Mouse (Mus musculus): ENCODE measurements around the gene Gm16253.

Gene Gm16253

GRCm38 (mm10) chr3:96557694-96558093 is 19.1 kb upstream of the Gm16253 start, which contains the start of gene Txnip:
Gene Txnip (plus strand): TSS chr3:96557957.
- DNase-seq (ENCODE audit: low read depth, low spot score) = peak; percentile 98

- DNase-seq (ENCODE audit: low read depth, low spot score) = no peak
Measured at GRCm38 (mm10) chr3:96558159-96558558, 18.6 kb upstream of the Gm16253 start.

- no peak for DNase-seq (ENCODE audit: low read depth, low spot score)
Measured at GRCm38 (mm10) chr3:96558668-96559196, 18.1 kb upstream of the Gm16253 start.

GRCm38 (mm10) chr3:96559398-96559910 is 17.3 kb upstream of the Gm16253 start:
- no peak for DNase-seq (ENCODE audit: low read depth, low spot score)

GRCm38 (mm10) chr3:96559911-96560850 is 16.6 kb upstream of the Gm16253 start:
- no peak for DNase-seq (ENCODE audit: low read depth, low spot score)

- DNase-seq (ENCODE audit: low read depth, low spot score) = no peak
Measured at GRCm38 (mm10) chr3:96560881-96561668, 15.7 kb upstream of the Gm16253 start.

GRCm38 (mm10) chr3:96561946-96562681 is 14.7 kb upstream of the Gm16253 start:
- no peak for DNase-seq (ENCODE audit: low read depth, low spot score)

GRCm38 (mm10) chr3:96563267-96563666 is 13.5 kb upstream of the Gm16253 start:
- DNase-seq (ENCODE audit: low read depth, low spot score) = no peak

- DNase-seq (ENCODE audit: low read depth, low spot score) = no peak
Measured at GRCm38 (mm10) chr3:96563911-96564632, 12.7 kb upstream of the Gm16253 start.

- no peak for DNase-seq (ENCODE audit: low read depth, low spot score)
Measured at GRCm38 (mm10) chr3:96564633-96565032, 12.2 kb upstream of the Gm16253 start.

GRCm38 (mm10) chr3:96565105-96565504 is 11.7 kb upstream of the Gm16253 start:
- no peak for DNase-seq (ENCODE audit: low read depth, low spot score)

GRCm38 (mm10) chr3:96566661-96567450 is 9.9 kb upstream of the Gm16253 start:
- DNase-seq (ENCODE audit: low read depth, low spot score) = no peak

GRCm38 (mm10) chr3:96568605-96569004 is 8.2 kb upstream of the Gm16253 start:
- DNase-seq (ENCODE audit: low read depth, low spot score) = no peak

- DNase-seq (ENCODE audit: low read depth, low spot score) = no peak
Measured at GRCm38 (mm10) chr3:96569506-96569905, 7.3 kb upstream of the Gm16253 start.

- DNase-seq (ENCODE audit: low read depth, low spot score) = no peak
Measured at GRCm38 (mm10) chr3:96569966-96570605, 6.7 kb upstream of the Gm16253 start.

- no peak for DNase-seq (ENCODE audit: low read depth, low spot score)
Measured at GRCm38 (mm10) chr3:96570643-96571042, 6.1 kb upstream of the Gm16253 start.

- DNase-seq (ENCODE audit: low read depth, low spot score) = no peak
Measured at GRCm38 (mm10) chr3:96571336-96571735, 5.4 kb upstream of the Gm16253 start.

GRCm38 (mm10) chr3:96571896-96572698 is 4.7 kb upstream of the Gm16253 start:
- no peak for DNase-seq (ENCODE audit: low read depth, low spot score)
